Mouse (Mus musculus): ENCODE data around the gene Olfr270.

DNA sequence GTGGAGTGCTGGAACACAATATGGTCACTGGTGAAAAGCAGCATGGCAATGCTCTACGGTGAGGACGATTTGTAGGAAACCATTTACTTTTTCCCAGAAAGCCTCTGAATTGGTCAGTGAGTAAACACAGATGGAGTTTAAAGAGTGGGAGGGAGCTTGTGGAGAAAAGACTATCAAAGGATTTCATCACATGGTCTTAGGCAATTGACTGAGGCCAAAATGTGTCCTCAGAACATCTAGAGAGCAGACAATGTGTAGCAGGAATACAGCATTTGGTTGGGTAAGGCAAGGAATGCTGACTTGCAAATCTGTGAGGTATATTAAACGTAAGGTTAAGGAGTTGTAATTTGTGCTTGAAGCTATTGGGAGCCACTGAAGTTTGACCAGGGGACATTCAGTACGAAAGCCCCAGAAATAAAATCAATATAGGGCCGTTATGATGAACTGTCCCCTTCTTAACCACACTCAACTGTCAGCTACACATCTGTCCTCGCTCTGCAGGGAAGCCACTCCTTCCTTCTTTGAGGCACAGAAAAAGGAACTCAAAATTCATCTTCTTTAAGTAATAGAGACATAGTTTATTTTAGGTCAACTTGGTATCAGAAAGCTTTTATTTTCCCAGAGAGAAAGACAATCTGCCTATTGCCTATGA lies 47.6 kb upstream of the Olfr270 start:
- no peak for TF ChIP-seq CTCF (IDR thresholded peaks at IDR 0.05; ENCODE audit: low read depth)
- no peak for TF ChIP-seq EP300 (optimal IDR thresholded peaks at IDR 0.05)
